Mouse (Mus musculus) midbrain, embryonic 13.5 days (tissue): ENCODE data around the gene Zfpm1. TPM values are rescaled to one million over a fixed set of nuclear protein-coding genes. Genes with fewer than 3 reads are reported as not detected.

Experiments used
- ATAC-seq: fragments of 200-750 bp; cut with Nextera tagmentation; 2 replicates; pipeline ENCODE4 v1.8.0; 2017; ENCODE audit warnings: mild to moderate bottlenecking, moderate TSS enrichment, moderate library complexity
- H3K27ac ChIP-seq: fragments of 300-500 bp; sonication (generic); 2 replicates; pipeline ENCODE4 v1.5.1; 2015; ENCODE audit warnings: inconsistent platforms, mild to moderate bottlenecking, moderate library complexity
- H3K27me3 ChIP-seq: fragments of 300-500 bp; sonication (generic); 2 replicates; pipeline ENCODE4 v1.6.1; 2015; ENCODE audit warnings: mild to moderate bottlenecking, inconsistent platforms
- H3K36me3 ChIP-seq: fragments of 300-500 bp; sonication (generic); 2 replicates; pipeline ENCODE4 v1.6.1; 2015; ENCODE audit warnings: mild to moderate bottlenecking, inconsistent platforms
- H3K4me1 ChIP-seq: fragments of 300-500 bp; sonication (generic); replicated peaks from 2 replicates; pipeline ENCODE4 v1.6.1; 2015; ENCODE audit warnings: inconsistent platforms
- H3K4me2 ChIP-seq: fragments of 300-500 bp; sonication (generic); replicated peaks from 2 replicates; pipeline ENCODE4 v1.6.1; 2015; ENCODE audit warnings: moderate library complexity, mild to moderate bottlenecking, inconsistent platforms
- H3K4me3 ChIP-seq: fragments of 300-500 bp; sonication (generic); replicated peaks from 2 replicates; pipeline ENCODE4 v1.5.1; 2015; ENCODE audit warnings: mild to moderate bottlenecking, inconsistent platforms
- H3K9ac ChIP-seq: fragments of 300-500 bp; sonication (generic); replicated peaks from 2 replicates; pipeline ENCODE4 v1.6.1; 2015; ENCODE audit warnings: mild to moderate bottlenecking, inconsistent platforms
- H3K9me3 ChIP-seq: fragments of 300-500 bp; sonication (generic); 2 replicates; pipeline ENCODE4 v1.6.1; 2016; ENCODE audit warnings: mild to moderate bottlenecking, inconsistent platforms
- WGBS: fragments of 180-500 bp; shearing (Covaris S2); methylation state at CpG from one replicate; pipeline ENCODE4 v1.1.7; 2015; 5-methylcytosine and 5-hydroxymethylcytosine counted together
- polyA plus RNA-seq: library from polyadenylated mRNA; unstranded; fragments of >200 nt; fragmentation: Nextera tagmentation; extraction: Ambion mirVana; gene quantifications from 2 replicates; pipeline ENCODE4 v1.2.1, GENCODE M21; 2015

Gene Zfpm1
- polyA plus RNA-seq, 1 experiment from 2014 or later: 2.1 TPM

- 84% methylated on average over 8 of the region's 8 CpGs for WGBS
- H3K4me3 ChIP-seq: no peak overlapping the region
- H3K36me3 ChIP-seq: no peaks in the 10 kb centered on the region
- H3K27me3 ChIP-seq: peaks cover 47% of the 10 kb centered on the region
- H3K4me2 ChIP-seq: no peak overlapping the region
- no peak overlapping the region; the same call in 1 of the 2 replicates for H3K9ac ChIP-seq
- no peak for ATAC-seq
- no peaks in the 10 kb centered on the region for H3K9me3 ChIP-seq
- peaks cover 79% of the 10 kb centered on the region for H3K4me1 ChIP-seq
- H3K27ac ChIP-seq: no peak overlapping the region
These were observed 5.8 kb downstream of the Zfpm1 start for GRCm38 (mm10) chr8:122287742-122288141.

- Histone ChIP-seq H3K4me3 (no peak overlapping the region), H3K27me3 (peaks cover 41% of the 10 kb centered on the region), H3K4me2 (no peak overlapping the region), H3K36me3 (no peaks in the 10 kb centered on the region), H3K27ac (no peak overlapping the region), H3K4me1 (peaks cover 75% of the 10 kb centered on the region), H3K9me3 (no peaks in the 10 kb centered on the region), H3K9ac (no peak overlapping the region)
- ATAC-seq: no peak
- WGBS: 74% methylated on average over 3 of the region's 3 CpGs
These were observed 6.4 kb downstream of the Zfpm1 start for GRCm38 (mm10) chr8:122288344-122288743.

- H3K9ac ChIP-seq: peak overlapping the region; percentile 3; the same call in 1 of the 2 replicates
These were observed 9.1 kb downstream of the Zfpm1 start for GRCm38 (mm10) chr8:122291075-122291474.

GRCm38 (mm10) chr8:122291549-122291948 lies 9.6 kb downstream of the Zfpm1 start:
- Histone ChIP-seq H3K9ac (peak overlapping the region; percentile 3; the same call in 1 of the 2 replicates), H3K9me3 (no peaks in the 10 kb centered on the region), H3K4me1 (peaks cover 73% of the 10 kb centered on the region), H3K4me3 (no peak overlapping the region), H3K36me3 (no peaks in the 10 kb centered on the region), H3K4me2 (no peak overlapping the region), H3K27me3 (peaks cover 11% of the 10 kb centered on the region), H3K27ac (peak overlapping the region; percentile 58)
- ATAC-seq: peak; percentile 21; the same call in 1 of the 2 replicates
- WGBS: 30% methylated on average over 10 of the region's 10 CpGs

More at GRCm38 (mm10) chr8:122291075-122291474, 9.1 kb downstream of the Zfpm1 start:
- no peaks in the 10 kb centered on the region for H3K9me3 ChIP-seq
- ATAC-seq: no peak
- no peak overlapping the region for H3K4me3 ChIP-seq
- no peaks in the 10 kb centered on the region for H3K36me3 ChIP-seq
- peaks cover 16% of the 10 kb centered on the region for H3K27me3 ChIP-seq
- peak overlapping the region; percentile 58 for H3K27ac ChIP-seq
- H3K4me2 ChIP-seq: no peak overlapping the region
- WGBS: 71% methylated on average over 12 of the region's 12 CpGs
- peaks cover 73% of the 10 kb centered on the region for H3K4me1 ChIP-seq

GRCm38 (mm10) chr8:122293484-122293883 lies 11.5 kb downstream of the Zfpm1 start:
- Histone ChIP-seq H3K27ac (0 out of 2 replicates have a peak overlapping the region, but pooled peaks have one; percentile 39), H3K9ac (no peak overlapping the region), H3K4me3 (no peak overlapping the region), H3K9me3 (no peaks in the 10 kb centered on the region), H3K36me3 (no peaks in the 10 kb centered on the region), H3K4me1 (peaks cover 79% of the 10 kb centered on the region), H3K27me3 (peaks cover 4% of the 10 kb centered on the region; the same call in 1 of the 2 replicates), H3K4me2 (no peak overlapping the region)
- ATAC-seq: no peak
- 64% methylated on average over 9 of the region's 10 CpGs for WGBS

- Histone ChIP-seq H3K36me3 (no peaks in the 10 kb centered on the region), H3K9ac (0 out of 2 replicates have a peak overlapping the region, but pooled peaks have one; percentile 36), H3K9me3 (no peaks in the 10 kb centered on the region), H3K4me3 (no peak overlapping the region), H3K27me3 (peaks cover 4% of the 10 kb centered on the region; the same call in 1 of the 2 replicates), H3K4me2 (no peak overlapping the region; the same call in 1 of the 2 replicates), H3K4me1 (peaks cover 84% of the 10 kb centered on the region), H3K27ac (no peak overlapping the region)
- 3% methylated on average over 7 of the region's 7 CpGs for WGBS
- peak; percentile 44; the same call in 1 of the 2 replicates for ATAC-seq
These were observed 12.3 kb downstream of the Zfpm1 start for GRCm38 (mm10) chr8:122294273-122294683.

GRCm38 (mm10) chr8:122295389-122295788 lies 13.4 kb downstream of the Zfpm1 start:
- ATAC-seq: no peak
- Histone ChIP-seq H3K27ac (peak overlapping the region; percentile 71; the same call in 1 of the 2 replicates), H3K9me3 (no peaks in the 10 kb centered on the region)

GRCm38 (mm10) chr8:122296173-122297001 lies 14.4 kb downstream of the Zfpm1 start:
- Histone ChIP-seq H3K27ac (peak overlapping the region; percentile 71), H3K27me3 (no peaks in the 10 kb centered on the region), H3K9ac (no peak overlapping the region), H3K9me3 (no peaks in the 10 kb centered on the region), H3K4me2 (no peak overlapping the region), H3K36me3 (no peaks in the 10 kb centered on the region), H3K4me1 (peaks cover 85% of the 10 kb centered on the region), H3K4me3 (no peak overlapping the region)
- 48% methylated on average over 24 of the region's 24 CpGs for WGBS
- ATAC-seq: peak; percentile 40

More at GRCm38 (mm10) chr8:122295389-122295788, 13.4 kb downstream of the Zfpm1 start:
- no peak overlapping the region for H3K9ac ChIP-seq
- no peaks in the 10 kb centered on the region for H3K27me3 ChIP-seq
- H3K4me1 ChIP-seq: peaks cover 85% of the 10 kb centered on the region
- no peak overlapping the region for H3K4me3 ChIP-seq
- no peak overlapping the region for H3K4me2 ChIP-seq
- WGBS: 64% methylated on average over 9 of the region's 9 CpGs
- H3K36me3 ChIP-seq: no peaks in the 10 kb centered on the region

- Histone ChIP-seq H3K4me1 (peaks cover 79% of the 10 kb centered on the region), H3K4me2 (no peak overlapping the region), H3K4me3 (no peak overlapping the region), H3K36me3 (no peaks in the 10 kb centered on the region), H3K9ac (no peak overlapping the region), H3K9me3 (no peaks in the 10 kb centered on the region), H3K27ac (peak overlapping the region; percentile 78; the same call in 1 of the 2 replicates), H3K27me3 (no peaks in the 10 kb centered on the region)
- 69% methylated on average over 16 of the region's 16 CpGs for WGBS
- ATAC-seq: no peak
These were observed 17.8 kb downstream of the Zfpm1 start for GRCm38 (mm10) chr8:122299581-122300254.

GRCm38 (mm10) chr8:122301081-122301480 lies 19.1 kb downstream of the Zfpm1 start:
- no peak overlapping the region for H3K9ac ChIP-seq
- H3K4me1 ChIP-seq: peaks cover 70% of the 10 kb centered on the region
- 63% methylated on average over 13 of the region's 13 CpGs for WGBS
- H3K9me3 ChIP-seq: no peaks in the 10 kb centered on the region
- H3K36me3 ChIP-seq: no peaks in the 10 kb centered on the region
- no peak overlapping the region for H3K4me2 ChIP-seq
- no peak overlapping the region for H3K4me3 ChIP-seq
- peak overlapping the region; percentile 78 for H3K27ac ChIP-seq
- H3K27me3 ChIP-seq: no peaks in the 10 kb centered on the region
- ATAC-seq: 0 out of 2 replicates have a peak, but pooled peaks have one; percentile 22

GRCm38 (mm10) chr8:122301866-122302265 lies 19.9 kb downstream of the Zfpm1 start:
- WGBS: 83% methylated on average over 5 of the region's 5 CpGs
- Histone ChIP-seq H3K36me3 (no peaks in the 10 kb centered on the region), H3K4me1 (peaks cover 68% of the 10 kb centered on the region), H3K9me3 (no peaks in the 10 kb centered on the region), H3K4me2 (no peak overlapping the region), H3K9ac (no peak overlapping the region), H3K27me3 (no peaks in the 10 kb centered on the region), H3K27ac (peak overlapping the region; percentile 78), H3K4me3 (no peak overlapping the region)
- no peak for ATAC-seq

GRCm38 (mm10) chr8:122303451-122303850 lies 21.5 kb downstream of the Zfpm1 start:
- Histone ChIP-seq H3K36me3 (no peaks in the 10 kb centered on the region), H3K27ac (no peak overlapping the region), H3K9ac (no peak overlapping the region), H3K9me3 (no peaks in the 10 kb centered on the region), H3K4me3 (no peak overlapping the region), H3K27me3 (no peaks in the 10 kb centered on the region), H3K4me2 (no peak overlapping the region), H3K4me1 (peaks cover 66% of the 10 kb centered on the region)
- no peak for ATAC-seq
- 74% methylated on average over 6 of the region's 6 CpGs for WGBS
